Mouse (Mus musculus): ENCODE results near the gene Tead1.

The Tead1 gene

GRCm38 (mm10) chr7:112781987-112782386 lies 102.9 kb downstream of the Tead1 start:
- DNase-seq, result no peak

- DNase-seq, result no peak
Observed at GRCm38 (mm10) chr7:112784278-112784677, 105.2 kb downstream of the Tead1 start.

GRCm38 (mm10) chr7:112785271-112785670 lies 106.2 kb downstream of the Tead1 start:
- DNase-seq, result no peak

GRCm38 (mm10) chr7:112786556-112787225 lies 107.6 kb downstream of the Tead1 start:
- DNase-seq, result no peak

GRCm38 (mm10) chr7:112787281-112787680 lies 108.2 kb downstream of the Tead1 start:
- no peak for DNase-seq

GRCm38 (mm10) chr7:112788321-112788751 lies 109.2 kb downstream of the Tead1 start:
- DNase-seq, result no peak

GRCm38 (mm10) chr7:112789693-112790092 lies 110.6 kb downstream of the Tead1 start:
- DNase-seq, result no peak

- DNase-seq, result no peak
Observed at GRCm38 (mm10) chr7:112790334-112790733, 111.2 kb downstream of the Tead1 start.

GRCm38 (mm10) chr7:112792679-112793078 lies 113.6 kb downstream of the Tead1 start:
- DNase-seq, result no peak

GRCm38 (mm10) chr7:112793903-112794302 lies 114.8 kb downstream of the Tead1 start:
- no peak for DNase-seq

- no peak for DNase-seq
Observed at GRCm38 (mm10) chr7:112794481-112794880, 115.4 kb downstream of the Tead1 start.

GRCm38 (mm10) chr7:112797526-112798321 lies 118.6 kb downstream of the Tead1 start:
- DNase-seq, result no peak

GRCm38 (mm10) chr7:112801706-112802105 lies 122.6 kb downstream of the Tead1 start:
- no peak for DNase-seq

- no peak for DNase-seq
Observed at GRCm38 (mm10) chr7:112806718-112807400, 127.7 kb downstream of the Tead1 start.

GRCm38 (mm10) chr7:112807401-112807751 lies 128.3 kb downstream of the Tead1 start:
- no peak for DNase-seq

GRCm38 (mm10) chr7:112810752-112811151 lies 131.6 kb downstream of the Tead1 start:
- DNase-seq, result no peak

GRCm38 (mm10) chr7:112812037-112812775 lies 133.1 kb downstream of the Tead1 start:
- DNase-seq, result no peak

- no peak for DNase-seq
Observed at GRCm38 (mm10) chr7:112813163-112813562, 134.0 kb downstream of the Tead1 start.

- DNase-seq, result no peak
Observed at GRCm38 (mm10) chr7:112813731-112814306, 134.7 kb downstream of the Tead1 start.

GRCm38 (mm10) chr7:112816016-112816415 lies 136.9 kb downstream of the Tead1 start:
- DNase-seq, result no peak

GRCm38 (mm10) chr7:112819833-112820232 lies 140.7 kb downstream of the Tead1 start:
- no peak for DNase-seq

- no peak for DNase-seq
Observed at GRCm38 (mm10) chr7:112822879-112823278, 143.8 kb downstream of the Tead1 start.

- peak in 1 of 2 experiments; percentile 15 for DNase-seq
Observed at GRCm38 (mm10) chr7:112823621-112824020, 144.5 kb downstream of the Tead1 start.

All from cerebellum, postnatal 36 days (tissue).